Comparison of ENCODE assay signal across 19 mouse cellular contexts in genomic region chr10:19329191-19329777, GRCm38 (mm10). TPM values are rescaled to one million over a fixed set of nuclear protein-coding genes. Genes with fewer than 3 reads are reported as not detected.
DNase-seq lines count a peak whose midpoint lies in the region; ATAC-seq lines count a peak whose summit lies in the region.
"Had no signal": no experiment of that assay in that cellular context is flagged by ENCODE, and none has a peak within 500 bp of the region (broad histone marks: within the 10 kb centered on the region; RNA-seq: fewer than 3 reads in every experiment).

No protein-coding gene starts in this region.

- DNase-seq in embryonic facial prominence, embryonic 11.5 days (ENCODE audit: low spot score) = peak; percentile 9
- DNase-seq in embryonic facial prominence, embryonic 10.5 days (ENCODE audit: low spot score) = no peak
- DNase-seq in cerebellum, postnatal 36 days = no peak
- DNase-seq in urinary bladder, postnatal 4 days (ENCODE audit: low spot score in 2 of 2) = no peak
- DNase-seq in thymus, postnatal 36 days = no peak
- DNase-seq: adrenal gland, adult 8-10 months; cerebellum, adult 18-20 months; kidney, adult 8-10 months; kidney, postnatal 36 days; spleen, adult 18-20 months had no signal

- no peaks in the 10 kb centered on the region for H3K4me1 ChIP-seq in embryonic facial prominence, embryonic 11.5 days (ENCODE audit: control insufficient read depth, insufficient read depth, low read length)
- H3K4me1 ChIP-seq in embryonic facial prominence, embryonic 10.5 days = peaks cover 5% of the 10 kb centered on the region; the same call in 1 of the 2 replicates
- peaks cover 5% of the 10 kb centered on the region for H3K4me1 ChIP-seq in neural tube, embryonic 12.5 days
- no peaks in the 10 kb centered on the region for H3K4me1 ChIP-seq in neural tube, embryonic 15.5 days
- H3K4me1 ChIP-seq in forebrain, embryonic 16.5 days (replicated peaks; ENCODE audit: control insufficient read depth, insufficient read depth, low read length) = peaks cover 5% of the 10 kb centered on the region; the same call in 1 of the 2 replicates
- H3K4me1 ChIP-seq: liver, embryonic 15.5 days had no signal

- H3K9ac ChIP-seq in embryonic facial prominence, embryonic 11.5 days (replicated peaks; ENCODE audit: low read length) = no peak overlapping the region
- no peak overlapping the region for H3K9ac ChIP-seq in neural tube, embryonic 12.5 days
- no peak overlapping the region for H3K9ac ChIP-seq in neural tube, embryonic 15.5 days (replicated peaks)
- H3K9ac ChIP-seq in forebrain, embryonic 16.5 days (replicated peaks; ENCODE audit: low read depth, low read length) = no peak overlapping the region
- H3K9ac ChIP-seq: liver, embryonic 15.5 days had no signal

- H3K4me3 ChIP-seq in embryonic facial prominence, embryonic 11.5 days (ENCODE audit: low read depth, low read length) = no peak overlapping the region
- H3K4me3 ChIP-seq in embryonic facial prominence, embryonic 10.5 days = no peak overlapping the region
- no peak overlapping the region for H3K4me3 ChIP-seq in neural tube, embryonic 12.5 days
- H3K4me3 ChIP-seq in neural tube, embryonic 15.5 days (replicated peaks) = no peak overlapping the region
- H3K4me3 ChIP-seq in forebrain, embryonic 16.5 days (replicated peaks; ENCODE audit: low read length) = no peak overlapping the region
- H3K4me3 ChIP-seq: liver, embryonic 15.5 days had no signal

- no peak overlapping the region for H3K27ac ChIP-seq in embryonic facial prominence, embryonic 11.5 days (replicated peaks; ENCODE audit: low read depth, low read length)
- no peak overlapping the region for H3K27ac ChIP-seq in embryonic facial prominence, embryonic 10.5 days (replicated peaks)
- H3K27ac ChIP-seq in neural tube, embryonic 12.5 days = no peak overlapping the region
- H3K27ac ChIP-seq in neural tube, embryonic 15.5 days (replicated peaks) = no peak overlapping the region
- no peak overlapping the region for H3K27ac ChIP-seq in forebrain, embryonic 16.5 days (ENCODE audit: low read length)
- H3K27ac ChIP-seq: liver, embryonic 15.5 days; stomach, postnatal 0 days had no signal

- WGBS in embryonic facial prominence, embryonic 11.5 days = 20% methylated on average over 3 of the region's 3 CpGs
- WGBS in embryonic facial prominence, embryonic 10.5 days = 20% methylated on average over 3 of the region's 3 CpGs
- whole genome bisulfite sequencing in neural tube, embryonic 12.5 days = 15% methylated on average over 3 of the region's 3 CpGs
- WGBS in neural tube, embryonic 15.5 days = 10% methylated on average over 3 of the region's 3 CpGs
- 0% methylated on average over 3 of the region's 3 CpGs for WGBS in forebrain, embryonic 16.5 days

- no peaks in the 10 kb centered on the region for H3K9me3 ChIP-seq in embryonic facial prominence, embryonic 11.5 days (replicated peaks; ENCODE audit: control insufficient read depth, low read length)
- H3K9me3 ChIP-seq in embryonic facial prominence, embryonic 10.5 days = no peaks in the 10 kb centered on the region
- no peaks in the 10 kb centered on the region for H3K9me3 ChIP-seq in neural tube, embryonic 12.5 days
- H3K9me3 ChIP-seq in neural tube, embryonic 15.5 days (replicated peaks) = no peaks in the 10 kb centered on the region
- no peaks in the 10 kb centered on the region for H3K9me3 ChIP-seq in forebrain, embryonic 16.5 days (ENCODE audit: control insufficient read depth, low read length)
- H3K9me3 ChIP-seq: liver, embryonic 15.5 days had no signal

- no peaks in the 10 kb centered on the region for H3K36me3 ChIP-seq in embryonic facial prominence, embryonic 11.5 days (replicated peaks; ENCODE audit: control insufficient read depth, insufficient read depth, low read depth, low read length)
- H3K36me3 ChIP-seq in embryonic facial prominence, embryonic 10.5 days (replicated peaks) = no peaks in the 10 kb centered on the region
- H3K36me3 ChIP-seq in neural tube, embryonic 12.5 days = no peaks in the 10 kb centered on the region
- no peaks in the 10 kb centered on the region for H3K36me3 ChIP-seq in neural tube, embryonic 15.5 days
- H3K36me3 ChIP-seq in forebrain, embryonic 16.5 days (ENCODE audit: control insufficient read depth, insufficient read depth) = no peaks in the 10 kb centered on the region
- H3K36me3 ChIP-seq: liver, embryonic 15.5 days had no signal

- H3K27me3 ChIP-seq in embryonic facial prominence, embryonic 11.5 days (ENCODE audit: control insufficient read depth, insufficient read depth, low read length) = no peaks in the 10 kb centered on the region
- peaks cover 19% of the 10 kb centered on the region for H3K27me3 ChIP-seq in embryonic facial prominence, embryonic 10.5 days (replicated peaks; ENCODE audit: low read depth, poor library complexity, severe bottlenecking)
- peaks cover 29% of the 10 kb centered on the region for H3K27me3 ChIP-seq in neural tube, embryonic 12.5 days (replicated peaks)
- peaks cover 45% of the 10 kb centered on the region for H3K27me3 ChIP-seq in neural tube, embryonic 15.5 days (replicated peaks)
- H3K27me3 ChIP-seq in forebrain, embryonic 16.5 days (replicated peaks; ENCODE audit: control insufficient read depth, insufficient read depth, low read length) = peaks cover 16% of the 10 kb centered on the region; the same call in 1 of the 2 replicates
- H3K27me3 ChIP-seq: liver, embryonic 15.5 days had no signal

- ATAC-seq in embryonic facial prominence, embryonic 11.5 days (replicated peaks; ENCODE audit: insufficient number of reproducible peaks, low FRiP score, low TSS enrichment, low read depth) = no peak
- ATAC-seq in neural tube, embryonic 12.5 days (ENCODE audit: low FRiP score, low read depth) = peak; percentile 70
- no peak for ATAC-seq in neural tube, embryonic 15.5 days (ENCODE audit: low FRiP score)
- ATAC-seq in forebrain, embryonic 16.5 days = peak; percentile 90
- ATAC-seq: CD4-positive, CD25-positive, alpha-beta regulatory T cell, adult 4 months; lung, postnatal 0 days had no signal

- H3K4me2 ChIP-seq in embryonic facial prominence, embryonic 11.5 days (ENCODE audit: low read depth, low read length) = no peak overlapping the region
- no peak overlapping the region for H3K4me2 ChIP-seq in neural tube, embryonic 12.5 days (replicated peaks)
- no peak overlapping the region for H3K4me2 ChIP-seq in neural tube, embryonic 15.5 days
- no peak overlapping the region for H3K4me2 ChIP-seq in forebrain, embryonic 16.5 days (ENCODE audit: low read length)
- H3K4me2 ChIP-seq: liver, embryonic 15.5 days had no signal

RNA-seq across cellular contexts. Expression of gene Olig3, which starts 27.0 kb away (rescaled TPM):
- 1.4 and 2.0 TPM in 2 replicates for polyA plus RNA-seq in embryonic facial prominence, embryonic 11.5 days (2014; fragmentation: Nextera tagmentation; extraction: Ambion mirVana)
- polyA plus RNA-seq in embryonic facial prominence, embryonic 10.5 days (2016; fragmentation: Nextera tagmentation; extraction: Ambion mirVana) = 3.4 and 10.2 TPM in 2 replicates
- 35.7 and 44.0 TPM in 2 replicates for polyA plus RNA-seq in neural tube, embryonic 12.5 days (2016; fragmentation: Nextera tagmentation; extraction: Ambion mirVana)
- polyA plus RNA-seq in neural tube, embryonic 15.5 days (2015; fragmentation: Nextera tagmentation; extraction: Ambion mirVana) = 14.9 and 17.3 TPM in 2 replicates
- polyA plus RNA-seq in forebrain, embryonic 16.5 days (2015; fragmentation: Nextera tagmentation; extraction: Ambion mirVana) = 0.87 and 1.6 TPM in 2 replicates
- polyA plus RNA-seq: CD4-positive, CD25-positive, alpha-beta regulatory T cell, adult 4 months; heart, postnatal 0 days; limb, embryonic 14.5 days; liver, embryonic 15.5 days; lung, postnatal 0 days; stomach, postnatal 0 days had no signal

Comparison
In these comparisons a context has a peak if more than half of its experiments do, and no peak if none do; other contexts are left out.
1. ATAC-seq: peak in neural tube, embryonic 12.5 days (single experiment) and forebrain, embryonic 16.5 days (single experiment); none in embryonic facial prominence, embryonic 11.5 days (single experiment) and neural tube, embryonic 15.5 days (single experiment).